Mouse (Mus musculus) heart, embryonic 16.5 days (tissue): ENCODE data around the gene Gm12184. TPM values are rescaled to one million over a fixed set of nuclear protein-coding genes. Genes with fewer than 3 reads are reported as not detected.
A peak's percentile ranks its signal among the peaks of the same experiment; 100 is the strongest.

Source experiments
- ATAC-seq: fragments of 200-750 bp; cut with Nextera tagmentation; replicated peaks from 2 replicates; pipeline ENCODE4 v1.8.0; 2017; ENCODE audit warnings: moderate number of reproducible peaks; ENCODE audit not compliant: insufficient read depth, low FRiP score; ENCODE audit errors: extremely low read depth
- H3K27ac ChIP-seq: fragments of 300-500 bp; sonication (generic); 2 replicates; pipeline ENCODE4 v1.5.1; 2014; ENCODE audit warnings: mild to moderate bottlenecking, low read length, control low read depth, moderate library complexity
- H3K27me3 ChIP-seq: fragments of 300-500 bp; sonication (generic); 2 replicates; pipeline ENCODE4 v1.6.1; 2014; ENCODE audit warnings: low read length, mixed read lengths; ENCODE audit not compliant: control insufficient read depth, insufficient read depth
- H3K36me3 ChIP-seq: fragments of 300-500 bp; sonication (generic); 2 replicates; pipeline ENCODE4 v1.6.1; 2014; ENCODE audit not compliant: control insufficient read depth, insufficient read depth
- H3K4me1 ChIP-seq: fragments of 300-500 bp; sonication (generic); 2 replicates; pipeline ENCODE4 v1.6.1; 2014; ENCODE audit warnings: low read length, mixed read lengths; ENCODE audit not compliant: control insufficient read depth, insufficient read depth
- H3K4me2 ChIP-seq: fragments of 300-500 bp; sonication (generic); 2 replicates; pipeline ENCODE4 v1.6.1; 2014; ENCODE audit warnings: low read depth, mild to moderate bottlenecking, control low read depth, low read length
- H3K4me3 ChIP-seq: fragments of 300-500 bp; sonication (generic); 2 replicates; pipeline ENCODE4 v1.5.1; 2014; ENCODE audit warnings: mild to moderate bottlenecking, control low read depth, low read length
- H3K9ac ChIP-seq: fragments of 300-500 bp; sonication (generic); 2 replicates; pipeline ENCODE4 v1.6.1; 2014; ENCODE audit warnings: low read length, control low read depth
- H3K9me3 ChIP-seq: fragments of 300-500 bp; sonication (generic); replicated peaks from 2 replicates; pipeline ENCODE4 v1.6.1; 2016; ENCODE audit warnings: low read length; ENCODE audit not compliant: control insufficient read depth
- WGBS: fragments of 180-500 bp; shearing (Covaris S2); extraction: QIAGEN DNeasy Blood & Tissue Kit; methylation state at CpG from one replicate; pipeline ENCODE4 v1.1.7; 2014; 5-methylcytosine and 5-hydroxymethylcytosine counted together
- polyA plus RNA-seq: library from polyadenylated mRNA; unstranded; fragments of >200 nt; fragmentation: Nextera tagmentation; extraction: Ambion mirVana; gene quantifications from 2 replicates; pipeline ENCODE4 v1.2.1, GENCODE M21; 2015

The Gm12184 gene
- polyA plus RNA-seq, 1 experiment from 2014 or later: 0.66 TPM

DNA sequence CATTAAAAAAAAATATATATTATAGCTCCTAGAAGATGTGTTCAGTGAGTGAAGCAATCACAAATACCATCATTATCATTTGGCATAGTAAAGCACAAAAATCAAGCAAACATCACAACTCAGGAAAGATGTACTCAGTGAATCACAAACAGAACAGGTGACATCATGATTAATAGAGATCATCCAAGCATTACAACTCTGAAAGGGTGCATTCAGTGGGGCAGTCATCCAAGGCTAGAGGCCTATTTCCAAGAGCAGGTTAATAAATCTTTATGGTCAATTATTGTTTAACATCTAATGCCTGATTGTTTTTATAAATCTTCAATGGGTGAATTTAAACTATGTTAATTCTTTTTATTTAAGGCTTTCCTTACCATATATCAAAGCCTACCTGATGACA lies 14.3 kb upstream of the Gm12184 start:
- H3K4me1 ChIP-seq: peaks cover 11% of the 10 kb centered on the region
- H3K36me3 ChIP-seq: no peaks in the 10 kb centered on the region
- no peak for ATAC-seq
- no peak overlapping the region for H3K4me2 ChIP-seq
- H3K27me3 ChIP-seq: no peaks in the 10 kb centered on the region
- H3K4me3 ChIP-seq: no peak overlapping the region
- no peaks in the 10 kb centered on the region for H3K9me3 ChIP-seq
- H3K9ac ChIP-seq: no peak overlapping the region
- no peak overlapping the region for H3K27ac ChIP-seq

DNA sequence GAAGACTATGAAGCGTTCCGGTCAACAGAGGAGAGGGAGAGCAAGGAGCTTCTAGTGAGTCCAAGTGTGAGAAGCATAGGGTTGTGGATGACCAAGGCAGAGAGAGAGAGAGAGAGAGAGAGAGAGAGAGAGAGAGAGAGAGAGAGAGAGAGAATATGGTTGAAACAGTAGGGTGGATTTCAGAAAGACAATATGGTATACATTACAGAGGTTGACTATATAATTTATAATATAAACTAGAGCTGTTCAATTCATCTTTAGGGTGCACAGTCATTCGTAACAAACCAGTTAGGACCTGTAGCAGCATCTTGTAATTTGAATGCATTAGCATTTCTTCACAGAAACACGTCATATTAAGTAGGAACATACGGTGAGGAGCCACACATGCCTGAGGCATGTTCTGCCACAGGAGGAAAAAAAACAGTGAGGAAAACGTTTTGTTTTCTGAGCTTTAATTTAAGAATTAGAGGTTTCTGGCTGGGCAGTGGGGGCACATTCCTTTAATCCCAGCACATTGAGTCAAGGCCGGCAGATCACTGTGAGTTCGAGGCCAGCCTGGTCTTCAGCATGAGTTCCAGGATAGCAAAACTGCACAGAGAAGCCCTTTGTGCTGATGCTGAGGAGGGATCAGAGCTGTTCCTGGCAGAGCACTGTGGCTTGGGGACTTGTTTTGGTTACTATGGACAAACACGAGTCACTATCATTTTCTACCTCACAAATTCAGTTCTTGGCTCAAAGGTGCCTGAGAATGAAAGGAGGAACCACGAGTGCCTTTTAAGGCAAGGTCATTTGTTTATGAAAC lies 12.6 kb upstream of the Gm12184 start:
- no peak overlapping the region for H3K27ac ChIP-seq
- no peaks in the 10 kb centered on the region for H3K36me3 ChIP-seq
- H3K4me2 ChIP-seq: peak overlapping the region; percentile 82; the same call in 1 of the 2 replicates
- peaks cover 11% of the 10 kb centered on the region for H3K4me1 ChIP-seq
- no peaks in the 10 kb centered on the region for H3K27me3 ChIP-seq
- ATAC-seq: no peak
- peak overlapping the region; percentile 91 for H3K4me3 ChIP-seq
- H3K9me3 ChIP-seq: no peaks in the 10 kb centered on the region
- no peak overlapping the region for H3K9ac ChIP-seq
- 72% methylated on average over 10 of the region's 10 CpGs for WGBS

DNA sequence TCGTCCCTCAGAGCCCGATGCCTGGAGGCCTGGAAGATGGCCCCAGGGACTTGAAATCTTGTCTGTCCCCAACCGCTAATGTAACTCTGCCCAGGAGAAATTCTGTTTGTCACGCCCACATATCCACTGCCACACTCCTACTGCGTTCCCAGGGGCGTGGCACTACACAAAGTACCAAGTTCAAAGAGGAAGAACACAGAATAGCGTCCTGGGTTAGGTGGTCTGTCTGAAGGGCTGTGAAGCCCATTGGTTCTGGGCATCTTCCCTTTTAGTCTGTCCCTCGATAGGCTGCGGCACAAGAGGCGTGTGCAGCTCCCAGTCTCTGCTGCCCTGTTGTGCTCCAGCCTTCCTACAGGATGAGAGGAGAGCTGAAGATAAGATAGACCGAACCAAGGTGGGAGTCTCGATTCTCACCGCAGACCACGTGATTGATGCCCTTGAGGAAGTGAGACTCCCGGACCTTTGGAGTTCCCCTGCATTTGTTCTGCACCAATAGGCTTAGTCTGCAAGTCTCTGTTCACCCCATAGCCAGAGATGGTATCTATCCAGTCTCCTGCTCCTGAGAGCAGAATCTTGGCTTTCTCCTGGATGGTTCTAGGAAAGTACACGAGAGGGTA lies 11.8 kb upstream of the Gm12184 start:
- Histone ChIP-seq H3K9me3 (no peaks in the 10 kb centered on the region), H3K4me1 (peaks cover 11% of the 10 kb centered on the region), H3K4me3 (peak overlapping the region; percentile 91), H3K36me3 (no peaks in the 10 kb centered on the region), H3K4me2 (peak overlapping the region; percentile 82), H3K27me3 (no peaks in the 10 kb centered on the region), H3K9ac (peak overlapping the region; percentile 82), H3K27ac (no peak overlapping the region; the same call in 1 of the 2 replicates)
- ATAC-seq: no peak; the same call in 1 of the 2 replicates
- WGBS: under 1% methylated on average over 16 of the region's 16 CpGs

DNA sequence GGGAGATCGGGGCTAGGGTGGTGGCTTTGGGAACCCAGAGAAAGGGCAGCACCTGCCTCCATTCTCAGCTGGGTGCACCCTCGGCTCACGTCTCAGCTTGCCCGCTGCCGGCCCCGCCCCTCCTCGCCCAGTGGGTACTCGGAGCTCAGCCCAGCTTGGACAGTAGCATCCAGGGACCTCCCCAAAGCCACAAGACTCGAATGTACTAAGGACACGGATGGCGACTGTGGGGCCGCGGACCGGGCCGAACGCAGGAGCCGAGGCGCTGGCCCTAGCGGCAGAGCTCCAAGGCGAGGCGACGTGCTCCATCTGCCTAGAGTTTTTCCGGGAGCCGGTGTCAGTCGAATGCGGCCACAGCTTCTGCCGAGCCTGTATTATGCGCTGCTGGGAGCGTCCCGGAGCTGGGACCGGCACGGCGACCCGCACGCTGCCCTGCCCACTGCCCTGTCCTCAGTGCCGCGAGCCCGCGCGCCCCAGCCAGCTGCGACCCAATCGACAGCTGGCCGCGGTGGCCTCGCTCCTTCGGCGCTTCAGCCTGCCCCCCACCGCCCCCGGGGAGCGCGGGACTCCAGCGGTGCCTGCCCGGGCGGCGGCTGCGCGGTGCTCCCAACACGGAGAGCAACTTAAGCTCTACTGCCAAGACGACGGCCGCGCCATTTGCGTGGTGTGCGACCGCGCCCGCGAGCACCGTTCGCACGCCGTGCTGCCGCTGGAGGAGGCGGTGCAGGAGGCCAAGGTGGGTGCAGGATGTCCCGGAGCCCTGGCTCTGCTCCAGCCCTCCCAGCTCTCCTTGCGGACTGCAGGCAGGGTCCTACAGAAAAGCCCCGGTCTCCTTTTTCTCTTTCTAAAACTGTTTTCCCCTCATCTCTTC lies 11.1 kb upstream of the Gm12184 start:
- peaks cover 11% of the 10 kb centered on the region for H3K4me1 ChIP-seq
- H3K27ac ChIP-seq: peak overlapping the region; percentile 56
- peak overlapping the region; percentile 91 for H3K4me3 ChIP-seq
- peak; percentile 21; the same call in 1 of the 2 replicates for ATAC-seq
- no peaks in the 10 kb centered on the region for H3K27me3 ChIP-seq
- no peaks in the 10 kb centered on the region for H3K9me3 ChIP-seq
- peak overlapping the region; percentile 82 for H3K9ac ChIP-seq
- H3K36me3 ChIP-seq: no peaks in the 10 kb centered on the region
- WGBS: under 1% methylated on average over 77 of the region's 77 CpGs
- peak overlapping the region; percentile 82 for H3K4me2 ChIP-seq

DNA sequence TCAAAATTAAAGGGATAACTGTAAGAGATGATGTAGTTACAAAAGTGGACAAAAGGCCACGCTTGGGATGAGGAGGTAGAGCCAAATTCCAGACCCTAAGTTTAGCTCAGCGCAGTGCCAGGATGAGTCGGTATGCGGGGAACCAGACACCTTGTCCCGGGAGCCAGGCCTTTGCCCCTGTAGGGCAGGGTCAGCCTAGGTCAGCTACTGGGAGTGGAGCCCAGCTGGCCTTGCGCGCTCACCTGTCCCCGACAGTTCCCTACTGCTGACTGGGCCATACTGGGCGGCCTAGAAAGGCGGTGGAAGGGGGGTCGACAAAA lies 10.5 kb upstream of the Gm12184 start:
- no peaks in the 10 kb centered on the region for H3K27me3 ChIP-seq
- ATAC-seq: no peak
- H3K9ac ChIP-seq: peak overlapping the region; percentile 82
- H3K4me2 ChIP-seq: peak overlapping the region; percentile 82
- H3K4me3 ChIP-seq: peak overlapping the region; percentile 91
- H3K4me1 ChIP-seq: peaks cover 11% of the 10 kb centered on the region
- no peak overlapping the region for H3K27ac ChIP-seq
- 21% methylated on average over 11 of the region's 11 CpGs for WGBS
- H3K9me3 ChIP-seq: no peaks in the 10 kb centered on the region
- no peaks in the 10 kb centered on the region for H3K36me3 ChIP-seq

DNA sequence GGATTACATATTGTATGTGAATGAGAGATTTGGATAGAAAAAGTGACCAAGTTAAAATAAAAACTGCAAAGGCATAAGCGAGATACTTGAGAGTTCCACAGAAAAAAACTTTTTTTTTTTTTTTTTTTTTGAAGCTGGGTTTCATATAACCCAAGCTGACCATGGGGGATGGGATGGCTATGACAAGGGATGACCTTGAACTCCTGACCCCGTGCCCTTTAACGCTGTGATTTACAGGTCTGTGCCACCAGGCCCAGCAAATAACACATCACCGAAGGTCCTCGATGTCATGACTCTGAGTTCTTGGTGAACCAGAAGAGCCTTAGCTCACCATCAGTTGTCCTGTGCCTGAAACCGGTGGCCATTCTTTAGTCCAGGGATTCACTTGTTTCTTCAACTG lies 9.5 kb upstream of the Gm12184 start:
- Histone ChIP-seq H3K36me3 (no peaks in the 10 kb centered on the region), H3K4me3 (no peak overlapping the region), H3K27ac (no peak overlapping the region), H3K9ac (no peak overlapping the region), H3K4me1 (peaks cover 11% of the 10 kb centered on the region), H3K9me3 (no peaks in the 10 kb centered on the region), H3K4me2 (no peak overlapping the region), H3K27me3 (no peaks in the 10 kb centered on the region)
- 70% methylated on average over 6 of the region's 6 CpGs for WGBS
- no peak for ATAC-seq

DNA sequence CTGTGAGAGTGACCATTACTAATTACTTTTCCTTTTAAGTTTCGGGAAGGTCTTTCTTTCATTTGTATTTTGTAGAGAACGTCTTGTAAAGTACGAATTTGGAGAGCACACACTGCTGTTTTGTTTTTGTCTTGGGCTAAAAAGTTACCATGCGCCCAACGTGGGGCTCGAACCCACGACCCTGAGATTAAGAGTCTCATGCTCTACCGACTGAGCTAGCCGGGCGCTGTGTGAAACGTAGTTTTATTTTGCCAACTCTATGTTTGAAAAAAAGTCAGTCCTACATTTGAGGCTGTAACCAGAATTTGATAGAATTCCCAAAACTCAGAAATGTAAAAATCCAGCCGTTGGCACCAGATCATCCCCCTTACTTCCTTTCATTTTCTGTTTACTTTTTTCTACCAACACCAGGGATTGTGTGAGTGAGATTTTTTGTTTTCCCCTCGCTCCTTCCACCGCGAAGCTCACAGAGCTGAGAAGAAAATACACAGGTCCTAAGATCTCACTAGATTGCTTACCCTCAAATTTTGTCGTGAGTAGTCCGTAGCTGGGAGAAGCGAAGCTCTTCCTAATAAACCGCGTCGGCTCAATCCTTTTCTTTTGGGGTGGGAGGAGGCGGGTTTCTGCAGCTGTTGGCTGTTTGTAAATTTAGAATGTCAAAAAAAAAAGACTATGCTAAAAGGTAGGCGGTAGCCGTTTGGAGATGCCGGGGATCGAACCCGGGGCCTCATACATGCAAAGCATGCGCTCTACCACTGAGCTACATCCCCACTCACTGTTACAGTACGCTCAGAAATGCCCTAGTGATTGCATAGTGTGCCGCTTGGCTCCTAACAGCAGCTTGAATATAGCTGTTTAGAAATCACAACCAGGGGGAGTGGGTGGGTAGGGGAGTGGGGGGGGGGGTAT lies 7.5 kb upstream of the Gm12184 start:
- H3K27ac ChIP-seq: peak overlapping the region; percentile 85
- peaks cover 13% of the 10 kb centered on the region for H3K4me1 ChIP-seq
- peak; percentile 85 for ATAC-seq
- H3K9me3 ChIP-seq: no peaks in the 10 kb centered on the region
- WGBS: under 1% methylated on average over 30 of the region's 30 CpGs
- no peaks in the 10 kb centered on the region for H3K27me3 ChIP-seq
- H3K36me3 ChIP-seq: no peaks in the 10 kb centered on the region
- H3K4me3 ChIP-seq: peak overlapping the region; percentile 84
- peak overlapping the region; percentile 81 for H3K9ac ChIP-seq
- peak overlapping the region; percentile 80 for H3K4me2 ChIP-seq

DNA sequence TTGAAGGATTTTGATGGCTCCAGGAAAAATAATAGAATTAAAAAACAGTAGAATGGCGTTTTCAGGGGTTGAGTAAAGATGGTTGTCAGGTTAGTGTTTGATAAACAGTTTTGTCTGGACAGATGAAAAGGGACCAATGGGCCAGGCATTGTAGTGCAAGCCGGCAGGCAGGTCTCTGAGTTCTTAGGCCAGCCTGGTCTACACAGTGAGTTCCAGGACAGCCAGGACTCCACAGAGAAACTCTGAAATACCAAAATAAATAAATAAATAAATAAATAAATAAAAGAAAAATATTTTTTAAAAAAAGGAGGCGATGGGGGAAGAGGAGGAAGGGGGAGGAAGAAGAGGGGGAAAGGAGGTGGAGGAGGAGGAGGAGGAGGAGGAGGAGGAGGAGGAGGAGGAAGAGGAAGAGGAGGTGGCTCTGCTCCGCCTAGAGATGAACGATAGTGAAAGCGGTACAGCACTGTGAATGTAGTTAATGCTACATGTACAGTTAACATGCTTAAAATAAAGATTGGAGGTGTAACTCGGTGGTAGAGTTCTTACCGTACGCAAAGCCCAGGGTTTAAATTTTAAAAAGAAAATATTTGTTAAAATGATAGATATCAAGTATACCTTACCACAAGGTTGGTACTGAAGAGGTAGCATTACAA lies 6.7 kb upstream of the Gm12184 start:
- Histone ChIP-seq H3K4me1 (peaks cover 7% of the 10 kb centered on the region), H3K27ac (no peak overlapping the region), H3K9me3 (no peaks in the 10 kb centered on the region), H3K4me3 (peak overlapping the region; percentile 30), H3K27me3 (no peaks in the 10 kb centered on the region), H3K9ac (no peak overlapping the region; the same call in 1 of the 2 replicates), H3K36me3 (no peaks in the 10 kb centered on the region), H3K4me2 (peak overlapping the region; percentile 80)
- WGBS: 35% methylated on average over 8 of the region's 9 CpGs
- ATAC-seq: no peak
